Mouse (Mus musculus) embryonic facial prominence, embryonic 10.5 days (tissue): ENCODE data around the gene Numbl. TPM values are rescaled to one million over a fixed set of nuclear protein-coding genes. Genes with fewer than 3 reads are reported as not detected.

ENCODE experiments used
- DNase-seq: peaks from one replicate; pipeline ENCODE4 v3.0.0-alpha.2; 2017; ENCODE audit warnings: low spot score
- H3K27ac ChIP-seq: fragments of 300-500 bp; sonication (generic); replicated peaks from 2 replicates; pipeline ENCODE4 v1.5.1; 2016; ENCODE audit warnings: mild to moderate bottlenecking
- H3K27me3 ChIP-seq: fragments of 300-500 bp; sonication (generic); replicated peaks from 2 replicates; pipeline ENCODE4 v1.6.1; 2016; ENCODE audit warnings: low read depth, mild to moderate bottlenecking; ENCODE audit not compliant: poor library complexity, severe bottlenecking
- H3K36me3 ChIP-seq: fragments of 300-500 bp; sonication (generic); replicated peaks from 2 replicates; pipeline ENCODE4 v1.6.1; 2016; ENCODE audit warnings: mild to moderate bottlenecking, moderate library complexity
- H3K4me1 ChIP-seq: fragments of 300-500 bp; sonication (generic); 2 replicates; pipeline ENCODE4 v1.6.1; 2016
- H3K4me3 ChIP-seq: fragments of 300-500 bp; sonication (generic); 2 replicates; pipeline ENCODE4 v1.5.1; 2016; ENCODE audit warnings: mild to moderate bottlenecking, moderate library complexity
- H3K9me3 ChIP-seq: fragments of 300-500 bp; sonication (generic); 2 replicates; pipeline ENCODE4 v1.6.1; 2016; ENCODE audit warnings: mild to moderate bottlenecking
- WGBS: fragments of 180-500 bp; shearing (Covaris S2); methylation state at CpG from one replicate; pipeline ENCODE4 v1.1.7; 2016; 5-methylcytosine and 5-hydroxymethylcytosine counted together
- polyA plus RNA-seq: library from polyadenylated mRNA; unstranded; fragments of >200 nt; fragmentation: Nextera tagmentation; extraction: Ambion mirVana; gene quantifications from 2 replicates; pipeline ENCODE4 v1.2.1, GENCODE M21; 2016

Gene Numbl
- polyA plus RNA-seq, 1 experiment from 2014 or later: 14.8 TPM

- no peaks in the 10 kb centered on the region for H3K36me3 ChIP-seq
- no peak overlapping the region for H3K4me3 ChIP-seq
- H3K27ac ChIP-seq: no peak overlapping the region
Observed at GRCm38 (mm10) chr7:27300351-27300750, 42.1 kb downstream of the Numbl start.

GRCm38 (mm10) chr7:27300801-27301200, 42.6 kb downstream of the Numbl start:
- 87% methylated on average over 5 of the region's 5 CpGs for WGBS

More at GRCm38 (mm10) chr7:27300351-27300750, 42.1 kb downstream of the Numbl start:
- Histone ChIP-seq H3K4me1 (no peaks in the 10 kb centered on the region), H3K9me3 (no peaks in the 10 kb centered on the region), H3K27me3 (peaks cover 23% of the 10 kb centered on the region)
- 87% methylated on average over 4 of the region's 4 CpGs for WGBS
- DNase-seq: no peak

GRCm38 (mm10) chr7:27302172-27302571, 43.9 kb downstream of the Numbl start:
- WGBS: 13% methylated on average over 11 of the region's 11 CpGs
- Histone ChIP-seq H3K9me3 (no peaks in the 10 kb centered on the region), H3K27ac (no peak overlapping the region), H3K27me3 (peaks cover 25% of the 10 kb centered on the region), H3K4me1 (peaks cover 5% of the 10 kb centered on the region; the same call in 1 of the 2 replicates), H3K36me3 (no peaks in the 10 kb centered on the region), H3K4me3 (no peak overlapping the region)
- DNase-seq: peak; percentile 76

More at GRCm38 (mm10) chr7:27300801-27301200, 42.6 kb downstream of the Numbl start:
- Histone ChIP-seq H3K27me3 (peaks cover 25% of the 10 kb centered on the region), H3K4me3 (no peak overlapping the region), H3K4me1 (no peaks in the 10 kb centered on the region), H3K9me3 (no peaks in the 10 kb centered on the region), H3K36me3 (no peaks in the 10 kb centered on the region), H3K27ac (no peak overlapping the region)
- no peak for DNase-seq

- H3K27me3 ChIP-seq: peaks cover 47% of the 10 kb centered on the region
- WGBS: 89% methylated on average over 17 of the region's 17 CpGs
- H3K4me1 ChIP-seq: peaks cover 22% of the 10 kb centered on the region
- H3K36me3 ChIP-seq: no peaks in the 10 kb centered on the region
- no peaks in the 10 kb centered on the region for H3K9me3 ChIP-seq
- no peak for DNase-seq
- H3K4me3 ChIP-seq: no peak overlapping the region
- H3K27ac ChIP-seq: no peak overlapping the region
Observed at GRCm38 (mm10) chr7:27305091-27305730, 47.0 kb downstream of the Numbl start.

- H3K27me3 ChIP-seq: peaks cover 59% of the 10 kb centered on the region
- no peak overlapping the region for H3K27ac ChIP-seq
- 77% methylated on average over 24 of the region's 24 CpGs for WGBS
- H3K4me3 ChIP-seq: no peak overlapping the region
- H3K36me3 ChIP-seq: no peaks in the 10 kb centered on the region
- H3K4me1 ChIP-seq: peaks cover 26% of the 10 kb centered on the region
- H3K9me3 ChIP-seq: no peaks in the 10 kb centered on the region
- DNase-seq: peak; percentile 59
Observed at GRCm38 (mm10) chr7:27306161-27307160, 48.2 kb downstream of the Numbl start.

- DNase-seq: no peak
- no peak overlapping the region for H3K4me3 ChIP-seq
- H3K27me3 ChIP-seq: peaks cover 67% of the 10 kb centered on the region
- no peaks in the 10 kb centered on the region for H3K36me3 ChIP-seq
- H3K27ac ChIP-seq: no peak overlapping the region
- no peaks in the 10 kb centered on the region for H3K9me3 ChIP-seq
- 59% methylated on average over 9 of the region's 9 CpGs for WGBS
- H3K4me1 ChIP-seq: peaks cover 26% of the 10 kb centered on the region
Observed at GRCm38 (mm10) chr7:27307551-27307950, 49.3 kb downstream of the Numbl start.

- Histone ChIP-seq H3K4me1 (peaks cover 26% of the 10 kb centered on the region), H3K9me3 (peaks cover 13% of the 10 kb centered on the region), H3K27ac (no peak overlapping the region), H3K27me3 (peaks cover 56% of the 10 kb centered on the region), H3K36me3 (no peaks in the 10 kb centered on the region; the same call in 1 of the 2 replicates), H3K4me3 (peak overlapping the region; percentile 52)
- DNase-seq: peak; percentile 65
- WGBS: 7% methylated on average over 28 of the region's 28 CpGs
Observed at GRCm38 (mm10) chr7:27308821-27309549, 50.8 kb downstream of the Numbl start.

- H3K4me1 ChIP-seq: peaks cover 26% of the 10 kb centered on the region
- peaks cover 20% of the 10 kb centered on the region for H3K9me3 ChIP-seq
- H3K27me3 ChIP-seq: peaks cover 48% of the 10 kb centered on the region
- no peaks in the 10 kb centered on the region; the same call in 1 of the 2 replicates for H3K36me3 ChIP-seq
- H3K27ac ChIP-seq: no peak overlapping the region
- WGBS: 32% methylated on average over 3 of the region's 3 CpGs
- no peak overlapping the region for H3K4me3 ChIP-seq
- DNase-seq: no peak
Observed at GRCm38 (mm10) chr7:27309832-27310231, 51.6 kb downstream of the Numbl start.

- no peak for DNase-seq
- 7% methylated on average over 17 of the region's 17 CpGs for WGBS
- Histone ChIP-seq H3K4me3 (peak overlapping the region; percentile 49), H3K9me3 (peaks cover 20% of the 10 kb centered on the region), H3K27me3 (peaks cover 44% of the 10 kb centered on the region), H3K27ac (no peak overlapping the region), H3K4me1 (peaks cover 26% of the 10 kb centered on the region), H3K36me3 (no peaks in the 10 kb centered on the region; the same call in 1 of the 2 replicates)
Observed at GRCm38 (mm10) chr7:27310306-27310705, 52.1 kb downstream of the Numbl start.

GRCm38 (mm10) chr7:27310996-27311535, 52.8 kb downstream of the Numbl start:
- Histone ChIP-seq H3K9me3 (peaks cover 20% of the 10 kb centered on the region), H3K4me1 (peaks cover 29% of the 10 kb centered on the region), H3K27ac (no peak overlapping the region), H3K27me3 (peaks cover 41% of the 10 kb centered on the region), H3K4me3 (no peak overlapping the region), H3K36me3 (no peaks in the 10 kb centered on the region; the same call in 1 of the 2 replicates)
- 45% methylated on average over 8 of the region's 8 CpGs for WGBS
- no peak for DNase-seq

- WGBS: 91% methylated on average over 12 of the region's 12 CpGs
- Histone ChIP-seq H3K4me1 (peaks cover 32% of the 10 kb centered on the region), H3K9me3 (peaks cover 20% of the 10 kb centered on the region), H3K27me3 (peaks cover 41% of the 10 kb centered on the region), H3K36me3 (no peaks in the 10 kb centered on the region; the same call in 1 of the 2 replicates), H3K4me3 (no peak overlapping the region), H3K27ac (no peak overlapping the region)
- no peak for DNase-seq
Observed at GRCm38 (mm10) chr7:27311651-27312284, 53.5 kb downstream of the Numbl start.
